Mouse (Mus musculus) embryonic stem cell, embryonic (primary cell): Measurements from ENCODE around the gene Atg101.

ENCODE experiments used
- CTCF ChIA-PET, 4 experiments: fragments of 300-600 bp in 2 of 4; fragments of 350-600 bp in 2 of 4; sonication (Branson Sonifier 250); formaldehyde crosslinking; loops; one replicate each; lab custom pipeline; 2022; ENCODE audit warnings: inconsistent platforms in 2 of 4; lab: Charles Lee
- POLR2A ChIA-PET, 4 experiments: fragments of 300-600 bp in 2 of 4; fragments of 350-600 bp in 2 of 4; sonication (Branson Sonifier 250); formaldehyde crosslinking; loops; one replicate each; lab custom pipeline; 2022; ENCODE audit warnings: antibody characterized with exemption in 4 of 4, inconsistent platforms in 1 of 4; lab: Charles Lee

Gene Atg101

GRCm38 (mm10) chr15:101290354-101290753 is 6.3 kb downstream of the Atg101 start:
- ChIA-PET CTCF (interaction anchor here in 2 of 4 experiments (1.1 to 2.9 kb wide), 5 partner anchors 24 to 50 kb away, joined by 3 to 11 read pairs (median 7); no protein-coding TSS in a partner anchor), POLR2A (interaction anchor here (0.6 to 2.0 kb wide), 10 partner anchors 12 to 55 kb away, joined by 3 to 9 read pairs (median 4); no protein-coding TSS in a partner anchor)

GRCm38 (mm10) chr15:101292012-101292411 is 7.9 kb downstream of the Atg101 start:
- CTCF ChIA-PET, result interaction anchor here in 2 of 4 experiments (1.2 to 2.9 kb wide), 6 partner anchors 9 to 70 kb away, joined by 4 to 11 read pairs (median 7); no protein-coding TSS in a partner anchor
- POLR2A ChIA-PET, result interaction anchor here (0.6 to 1.9 kb wide), 16 partner anchors 9 to 70 kb away, joined by 3 to 9 read pairs (median 4); partner anchors contain the start of gene Atg101 (in 1 of the 4)

GRCm38 (mm10) chr15:101293025-101293621 is 9.1 kb downstream of the Atg101 start, which contains the start of gene 6030408B16Rik:
Gene 6030408B16Rik (plus strand): TSS chr15:101293212.
- ChIA-PET CTCF (interaction anchor here (0.8 to 3.9 kb wide), 10 partner anchors 10 to 691 kb away, joined by 3 to 20 read pairs (median 4); partner anchors contain the start of gene Atg101 (in 1 of the 4)), POLR2A (interaction anchor here in 3 of 4 experiments (0.7 to 1.6 kb wide), 12 partner anchors 9 to 79 kb away, joined by 3 to 11 read pairs (median 3); partner anchors contain the start of gene Atg101 (in 2 of the 3))

GRCm38 (mm10) chr15:101294028-101294894 is 10.2 kb downstream of the Atg101 start:
- ChIA-PET CTCF (interaction anchor here (0.5 to 3.9 kb wide), 16 partner anchors 11 to 690 kb away, joined by 3 to 20 read pairs (median 4); partner anchors contain the start of gene Atg101 (in 1 of the 4)), POLR2A (interaction anchor here in 3 of 4 experiments (0.7 to 2.3 kb wide), 16 partner anchors 9 to 78 kb away, joined by 3 to 11 read pairs (median 4); partner anchors contain the start of genes Atg101 (in 3 of the 3) and Nr4a1 (in 1 of the 3))

- CTCF ChIA-PET, result interaction anchor here (0.6 to 3.9 kb wide), 6 partner anchors 19 to 194 kb away, joined by 3 to 20 read pairs (median 3); no protein-coding TSS in a partner anchor
- POLR2A ChIA-PET, result interaction anchor here in 3 of 4 experiments (0.6 to 2.3 kb wide), 7 partner anchors 12 to 178 kb away, joined by 3 to 8 read pairs (median 4); partner anchors contain the start of genes Atg101 (in 1 of the 3), Krt86 (in 1 of the 3) and Nr4a1 (in 1 of the 3)
Measured at GRCm38 (mm10) chr15:101295106-101295505, 11.0 kb downstream of the Atg101 start.

GRCm38 (mm10) chr15:101295616-101296015 is 11.5 kb downstream of the Atg101 start:
- ChIA-PET CTCF (interaction anchor here in 3 of 4 experiments (0.6 to 3.9 kb wide), 7 partner anchors 18 to 195 kb away, joined by 3 to 20 read pairs (median 3); no protein-coding TSS in a partner anchor), POLR2A (interaction anchor here (0.6 to 2.3 kb wide), 7 partner anchors 12 to 178 kb away, joined by 3 to 8 read pairs (median 4); partner anchors contain the start of genes Atg101 (in 1 of the 4) and Krt86 (in 1 of the 4))

GRCm38 (mm10) chr15:101296091-101296490 is 12.0 kb downstream of the Atg101 start:
- CTCF ChIA-PET, result interaction anchor here in 3 of 4 experiments (0.6 to 3.9 kb wide), 8 partner anchors 18 to 485 kb away, joined by 3 to 20 read pairs (median 3); no protein-coding TSS in a partner anchor
- POLR2A ChIA-PET, result interaction anchor here in 3 of 4 experiments (0.6 to 2.3 kb wide), 7 partner anchors 13 to 795 kb away, joined by 3 to 8 read pairs (median 3); partner anchors contain the start of gene Atg101 (in 1 of the 3)

- CTCF ChIA-PET, result interaction anchor here (0.6 to 3.0 kb wide), 5 partner anchors 18 to 163 kb away, joined by 3 to 13 read pairs (median 9); no protein-coding TSS in a partner anchor
Measured at GRCm38 (mm10) chr15:101297988-101298387, 13.9 kb downstream of the Atg101 start.

GRCm38 (mm10) chr15:101298550-101298949 is 14.5 kb downstream of the Atg101 start:
- POLR2A ChIA-PET, result interaction anchor here (0.5 to 1.5 kb wide), 13 partner anchors 12 to 661 kb away, joined by 3 to 11 read pairs (median 3); no protein-coding TSS in a partner anchor
- CTCF ChIA-PET, result interaction anchor here (0.5 to 3.0 kb wide), 10 partner anchors 13 to 164 kb away, joined by 3 to 13 read pairs (median 4); no protein-coding TSS in a partner anchor

More at GRCm38 (mm10) chr15:101297988-101298387, 13.9 kb downstream of the Atg101 start:
- POLR2A ChIA-PET, result interaction anchor here in 2 of 4 experiments (0.9 to 1.5 kb wide), 5 partner anchors 15 to 57 kb away, joined by 3 to 7 read pairs (median 4); no protein-coding TSS in a partner anchor

GRCm38 (mm10) chr15:101299480-101299960 is 15.4 kb downstream of the Atg101 start:
- CTCF ChIA-PET, result interaction anchor here in 2 of 4 experiments (0.9 to 3.0 kb wide), 5 partner anchors 14 to 57 kb away, joined by 3 to 13 read pairs (median 4); no protein-coding TSS in a partner anchor
- POLR2A ChIA-PET, result interaction anchor here in 1 of 4 experiments (1.0 to 1.3 kb wide), 2 partner anchors 11 to 17 kb away, joined by 3 read pairs; no protein-coding TSS in a partner anchor

GRCm38 (mm10) chr15:101300128-101300527 is 16.1 kb downstream of the Atg101 start:
- ChIA-PET POLR2A (interaction anchor here in 1 of 4 experiments (1.0 kb wide), 1 partner anchor 10 kb away, joined by 3 read pairs; no protein-coding TSS in a partner anchor), CTCF (interaction anchor here in 3 of 4 experiments (0.7 to 3.0 kb wide), 4 partner anchors 16 to 61 kb away, joined by 3 to 13 read pairs (median 7); no protein-coding TSS in a partner anchor)

- ChIA-PET POLR2A (no interaction called here), CTCF (no interaction called here)
Measured at GRCm38 (mm10) chr15:101302201-101302600, 18.1 kb downstream of the Atg101 start.

GRCm38 (mm10) chr15:101303830-101304229 is 19.8 kb downstream of the Atg101 start:
- POLR2A ChIA-PET, result interaction anchor here in 3 of 4 experiments (0.6 to 1.4 kb wide), 5 partner anchors 10 to 1731 kb away, joined by 3 to 7 read pairs (median 3); partner anchors contain the start of genes 6030408B16Rik (in 1 of the 3) and Atg101 (in 1 of the 3)
- CTCF ChIA-PET, result no interaction called here

GRCm38 (mm10) chr15:101306459-101306858 is 22.4 kb downstream of the Atg101 start:
- POLR2A ChIA-PET, result interaction anchor here in 1 of 4 experiments (0.6 kb wide), 1 partner anchor 751 kb away, joined by 3 read pairs; no protein-coding TSS in a partner anchor
- CTCF ChIA-PET, result interaction anchor here in 1 of 4 experiments (1.0 to 2.1 kb wide), 2 partner anchors 9 to 66 kb away, joined by 4 to 5 read pairs; no protein-coding TSS in a partner anchor

- ChIA-PET CTCF (interaction anchor here in 2 of 4 experiments (0.5 to 1.4 kb wide), 3 partner anchors 68 to 680 kb away, joined by 3 to 4 read pairs (median 3); no protein-coding TSS in a partner anchor), POLR2A (no interaction called here)
Measured at GRCm38 (mm10) chr15:101308440-101309348, 24.6 kb downstream of the Atg101 start.
